Mouse (Mus musculus): Measurements from ENCODE around the gene 1700069L16Rik.

1700069L16Rik gene

DNA sequence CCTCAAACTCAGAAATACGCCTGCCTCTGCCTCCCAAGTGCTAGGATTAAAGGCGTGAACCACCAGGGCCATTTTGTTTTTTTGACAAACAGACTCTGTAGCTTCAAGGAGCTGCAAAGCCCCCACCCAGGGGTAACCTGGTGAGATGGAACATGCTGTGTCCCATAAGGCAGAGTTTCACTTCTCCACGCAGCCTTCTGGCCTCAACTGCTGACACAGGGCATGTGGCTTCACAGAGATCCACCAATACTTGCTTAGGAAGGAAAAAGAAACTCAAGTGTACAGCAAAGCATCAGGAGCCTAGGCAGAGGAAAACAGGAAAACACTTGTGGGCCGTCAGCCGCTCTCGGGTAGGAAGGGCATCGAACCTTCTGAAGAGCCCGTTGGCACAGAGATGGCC lies 77.4 kb downstream of the 1700069L16Rik start:
- in situ Hi-C loops (cut with MboI), result no loop called here

- in situ Hi-C loops (cut with MboI), result no loop called here
Measured at GRCm38 (mm10) chr5:113644520-113644919, 80.1 kb downstream of the 1700069L16Rik start.

DNA sequence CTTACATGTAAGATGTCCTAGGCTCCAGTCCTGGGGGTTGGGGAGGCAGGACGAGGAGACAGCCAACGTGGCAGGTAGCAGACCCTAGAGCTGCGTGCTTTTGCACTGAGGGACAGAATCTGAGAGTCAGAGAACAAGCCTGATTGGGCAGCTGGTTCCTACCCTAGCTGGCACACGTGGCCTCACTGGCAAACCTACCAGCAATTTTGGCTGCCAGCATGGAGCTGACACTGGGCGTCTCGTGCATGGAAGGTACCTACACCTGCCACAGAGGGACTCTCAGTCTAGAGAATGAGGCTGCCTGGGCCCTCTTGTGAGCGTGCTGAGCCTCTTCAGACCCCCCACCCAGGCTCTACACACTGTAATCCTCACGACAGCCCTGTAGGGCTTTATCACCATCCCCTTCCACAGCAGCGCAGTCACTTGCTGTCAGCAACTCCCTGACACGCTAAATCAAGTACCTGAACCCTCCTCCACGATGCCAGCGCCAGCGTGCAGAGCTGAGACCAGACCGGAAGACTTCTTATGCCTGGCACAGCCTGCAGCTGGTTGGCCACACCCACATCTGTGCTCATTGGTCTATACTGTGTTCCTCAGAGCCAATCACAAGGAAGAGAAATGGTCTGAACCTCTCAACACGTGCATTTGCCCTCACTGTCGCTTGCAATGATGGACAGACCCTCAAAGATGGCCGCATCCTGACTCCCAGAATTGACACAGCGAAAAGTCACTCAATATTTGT lies 81.3 kb downstream of the 1700069L16Rik start:
- in situ Hi-C loops (cut with MboI), result no loop called here

Measured in mature B cell (primary cell).